In the genomic region with DNA sequence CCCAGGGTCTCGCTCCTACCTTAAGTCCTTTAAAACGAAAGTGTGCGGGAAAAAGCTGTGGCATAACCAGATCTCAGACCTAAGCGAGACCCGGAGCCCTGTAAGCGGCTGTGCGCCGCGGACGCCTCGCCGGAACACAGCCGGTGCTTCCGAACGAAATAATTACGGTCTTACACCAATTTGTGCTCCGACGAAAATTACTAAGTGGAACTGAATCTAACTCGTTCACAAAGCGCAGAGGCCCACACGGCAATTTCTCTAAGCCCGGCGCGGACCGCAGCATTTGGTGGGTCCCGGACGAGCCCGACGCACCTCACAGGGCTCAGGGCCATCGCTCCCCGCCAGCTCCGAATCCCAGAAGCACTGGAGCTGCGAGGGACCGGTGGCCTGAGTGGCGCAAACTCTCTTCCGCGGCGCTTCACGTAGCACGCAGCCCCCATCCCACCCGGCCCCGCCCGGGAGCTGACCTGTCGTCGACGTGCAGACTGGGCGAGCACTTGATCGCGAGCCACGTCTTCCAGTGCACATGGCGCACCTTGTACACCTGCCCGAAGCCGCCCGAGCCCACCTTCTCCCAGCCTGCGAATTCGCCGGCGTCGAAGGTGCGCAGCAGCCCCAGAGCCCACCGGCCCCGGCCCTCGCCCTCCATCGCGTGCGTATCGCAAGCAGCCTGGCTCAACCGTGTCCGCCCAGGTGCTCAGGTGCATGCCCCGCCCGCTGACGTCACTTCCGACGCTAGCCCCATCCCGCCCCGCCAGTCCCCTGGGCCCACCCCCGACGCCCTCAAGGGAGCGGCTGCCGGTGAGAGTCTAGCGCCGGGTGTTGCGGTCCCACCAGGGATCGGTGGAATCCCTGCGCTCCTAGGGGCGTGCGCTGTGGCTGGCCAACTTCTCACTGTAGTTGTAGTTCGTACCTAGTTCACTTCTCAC, we compare ENCODE assay signal across 8 mouse cellular contexts. TPM values are rescaled to one million over a fixed set of nuclear protein-coding genes. Genes with fewer than 3 reads are reported as not detected.
DNase-seq lines count a peak whose midpoint lies in the region; ATAC-seq and TF ChIP-seq lines count a peak whose summit lies in the region.

Ripk4 (minus strand) TSS at position 727 of the 929 bp plus-strand sequence.

- H3K4me3 ChIP-seq in forebrain, embryonic 16.5 days (replicated peaks; ENCODE audit: low read length), result peak within 1 kb of the TSS; percentile 42
- H3K4me3 ChIP-seq in kidney, adult 2 months (ENCODE audit: insufficient read depth, low read depth, low read length), result peak within 1 kb of the TSS; percentile 80
- H3K4me3 ChIP-seq in lung, embryonic 14.5 days (ENCODE audit: low read depth, low read length), result peak within 1 kb of the TSS; percentile 52

- peaks cover 36% of the 10 kb centered on the region for H3K27me3 ChIP-seq in forebrain, embryonic 16.5 days (replicated peaks; ENCODE audit: control insufficient read depth, insufficient read depth, low read length)
- H3K27me3 ChIP-seq in kidney, adult 2 months (replicated peaks; ENCODE audit: control insufficient read depth, insufficient read depth, low read length), result no peaks in the 10 kb centered on the region
- H3K27me3 ChIP-seq in lung, embryonic 14.5 days (ENCODE audit: insufficient read depth, low read length), result peaks cover 38% of the 10 kb centered on the region

- peak within 1 kb of the TSS; percentile 62 for H3K4me2 ChIP-seq in forebrain, embryonic 16.5 days (ENCODE audit: low read length)
- peak within 1 kb of the TSS; percentile 66 for H3K4me2 ChIP-seq in lung, embryonic 14.5 days

- WGBS in forebrain, embryonic 16.5 days, result under 1% methylated on average over 87 of the region's 88 CpGs
- WGBS in kidney, adult 2 months, result 1% methylated on average over 88 of the region's 88 CpGs
- under 1% methylated on average over 88 of the region's 88 CpGs for WGBS in lung, embryonic 14.5 days

- no peaks in the 10 kb centered on the region for H3K36me3 ChIP-seq in forebrain, embryonic 16.5 days (ENCODE audit: control insufficient read depth, insufficient read depth)
- no peaks in the 10 kb centered on the region for H3K36me3 ChIP-seq in kidney, adult 2 months (ENCODE audit: control insufficient read depth, insufficient read depth, low read length)
- H3K36me3 ChIP-seq in lung, embryonic 14.5 days (ENCODE audit: insufficient read depth), result no peaks in the 10 kb centered on the region

- H3K9ac ChIP-seq in forebrain, embryonic 16.5 days (replicated peaks; ENCODE audit: low read depth, low read length), result peak within 1 kb of the TSS; percentile 33
- peak within 1 kb of the TSS; percentile 60 for H3K9ac ChIP-seq in lung, embryonic 14.5 days

- TF ChIP-seq CTCF in kidney, adult 2 months (conservative IDR thresholded peaks at IDR 0.05; ENCODE audit: insufficient read depth, insufficient read length, low read depth, low read length), result no peak
- no peak for TF ChIP-seq CTCF in lung, embryonic 14.5 days (IDR thresholded peaks at IDR 0.05; ENCODE audit: low read depth)

- peak; percentile 47; the same call in 1 of the 2 replicates for ATAC-seq in forebrain, embryonic 16.5 days
- peak; percentile 78 for ATAC-seq in lung, embryonic 14.5 days (ENCODE audit: insufficient read depth)

- no peaks in the 10 kb centered on the region for H3K9me3 ChIP-seq in forebrain, embryonic 16.5 days (ENCODE audit: control insufficient read depth, low read length)
- H3K9me3 ChIP-seq in lung, embryonic 14.5 days (ENCODE audit: low read depth, low read length), result no peaks in the 10 kb centered on the region

- peak; percentile 59 for TF ChIP-seq POLR2A in kidney, adult 2 months (IDR thresholded peaks at IDR 0.05; ENCODE audit: low read depth, low read length)

- H3K4me1 ChIP-seq in forebrain, embryonic 16.5 days (replicated peaks; ENCODE audit: control insufficient read depth, insufficient read depth, low read length), result peaks cover 9% of the 10 kb centered on the region
- H3K4me1 ChIP-seq in kidney, adult 2 months (ENCODE audit: control insufficient read depth, insufficient read depth, low read length), result peaks cover 20% of the 10 kb centered on the region
- H3K4me1 ChIP-seq in lung, embryonic 14.5 days (ENCODE audit: insufficient read depth), result peaks cover 12% of the 10 kb centered on the region; the same call in 1 of the 2 replicates

- peak; percentile 53 to 57 for DNase-seq in B cell, adult 2 months
- DNase-seq in Muller cell, postnatal 12 days (ENCODE audit: inconsistent ontology term), result peak; percentile 35
- DNase-seq in kidney, adult 2 months, result peak; percentile 88
- peak; percentile 77 for DNase-seq in lung, embryonic 14.5 days
- DNase-seq in retina, postnatal 1 day, result peak; percentile 49
- DNase-seq in cerebellum, postnatal 4 days (ENCODE audit: low spot score in 2 of 2), result no peak
- no peak for DNase-seq in frontal cortex, postnatal 36 days (ENCODE audit: low spot score in 2 of 2)

- no peak within 1 kb of the TSS for H3K27ac ChIP-seq in forebrain, embryonic 16.5 days (ENCODE audit: low read length)
- peak within 1 kb of the TSS; percentile 64 for H3K27ac ChIP-seq in kidney, adult 2 months (ENCODE audit: insufficient read depth, low read depth, low read length)
- peak within 1 kb of the TSS; percentile 60 for H3K27ac ChIP-seq in lung, embryonic 14.5 days (ENCODE audit: low read depth)

RNA-seq across cellular contexts. Expression of gene Ripk4, which starts in this region (rescaled TPM):
- 1.1 and 1.5 TPM in 2 replicates for polyA plus RNA-seq in forebrain, embryonic 16.5 days (2015; fragmentation: Nextera tagmentation; extraction: Ambion mirVana)
- polyA plus RNA-seq in kidney, adult 2 months (2012; rRNA removed), result 12.8 and 14.4 TPM in 2 replicates
- 11.6 and 12.9 TPM in 2 replicates for polyA plus RNA-seq in lung, embryonic 14.5 days (2014; fragmentation: Nextera tagmentation; extraction: Ambion mirVana)

Comparison
In these comparisons a context has a peak if more than half of its experiments do, and no peak if none do; other contexts are left out.
1. DNase-seq: peak in B cell, adult 2 months (2 of 2), Muller cell, postnatal 12 days (single experiment), kidney, adult 2 months (single experiment), lung, embryonic 14.5 days (single experiment) and retina, postnatal 1 day (single experiment); none in cerebellum, postnatal 4 days (0 of 2) and frontal cortex, postnatal 36 days (0 of 2).
2. Peak in every context shown above with its lines, with median percentiles within 50 percentile points of each other: H3K4me3 ChIP-seq.